Mouse (Mus musculus) cerebellum, adult 2 months (tissue): ENCODE measurements at regions not wholly inside any gene's neighbourhood (a gene's known extent, or its start where the extent isn't known, plus 50 kb on each side); places are given as distances from the start of the nearest gene placed in this dataset.

Experiments used
- CTCF ChIP-seq: fragments of 200-500 bp; IDR thresholded peaks from 2 replicates; pipeline ENCODE4 v1.5.1; 2011; ENCODE audit warnings: low read depth, mild to moderate bottlenecking, control low read depth, low read length, moderate library complexity, borderline replicate concordance; ENCODE audit not compliant: insufficient read depth
- POLR2A ChIP-seq: fragments of 200-500 bp; IDR thresholded peaks from 2 replicates; pipeline ENCODE4 v1.6.1; 2011; ENCODE audit warnings: low read length, control low read depth, borderline replicate concordance; ENCODE audit not compliant: insufficient read depth

- TF ChIP-seq POLR2A (no peak), CTCF (no peak)
These were observed 60.8 kb downstream of the Npy1r start for GRCm38 (mm10) chr8:66757830-66758229.
